Mouse (Mus musculus): ENCODE measurements at regions not wholly inside any gene's neighbourhood (a gene's known extent, or its start where the extent isn't known, plus 50 kb on each side); places are given as distances from the start of the nearest gene placed in this dataset.
"Not testable (repeated sequence)": the region's sequence is repeated elsewhere in the genome, so short reads cannot be mapped to it uniquely, and the experiment has no call there.

- not testable (repeated sequence) for DNase-seq (ENCODE audit: low read depth, low spot score)
Measured at GRCm38 (mm10) chr3:29024851-29025250, 57.0 kb upstream of the Egfem1 start.

- DNase-seq (ENCODE audit: low read depth, low spot score) = no peak
Measured at GRCm38 (mm10) chr3:29027726-29028125, 54.1 kb upstream of the Egfem1 start.

- DNase-seq (ENCODE audit: low read depth, low spot score) = peak; percentile 14
Measured at GRCm38 (mm10) chr3:29030791-29031190, 51.0 kb upstream of the Egfem1 start.

GRCm38 (mm10) chr3:29031811-29032210 is 50.0 kb upstream of the Egfem1 start:
- peak; percentile 35 for DNase-seq (ENCODE audit: low read depth, low spot score)

Data from brain, adult 2 months (tissue).